Mouse (Mus musculus) embryonic facial prominence, embryonic 13.5 days (tissue): ENCODE results near the gene Plekha7. TPM values are rescaled to one million over a fixed set of nuclear protein-coding genes. Genes with fewer than 3 reads are reported as not detected.

Experiments used
- ATAC-seq: fragments of 200-750 bp; cut with Nextera tagmentation; 2 replicates; pipeline ENCODE4 v1.8.0; 2017; ENCODE audit warnings: low read depth; ENCODE audit not compliant: insufficient number of reproducible peaks, insufficient read depth, low FRiP score, low TSS enrichment
- H3K27ac ChIP-seq: fragments of 300-500 bp; sonication (generic); 2 replicates; pipeline ENCODE4 v1.5.1; 2015; ENCODE audit warnings: moderate library complexity, mild to moderate bottlenecking, inconsistent platforms
- H3K27me3 ChIP-seq: fragments of 300-500 bp; sonication (generic); 2 replicates; pipeline ENCODE4 v1.6.1; 2015; ENCODE audit warnings: mild to moderate bottlenecking, inconsistent platforms
- H3K36me3 ChIP-seq: fragments of 300-500 bp; sonication (generic); 2 replicates; pipeline ENCODE4 v1.6.1; 2015; ENCODE audit warnings: mild to moderate bottlenecking, inconsistent platforms
- H3K4me1 ChIP-seq: fragments of 300-500 bp; sonication (generic); 2 replicates; pipeline ENCODE4 v1.6.1; 2015; ENCODE audit warnings: inconsistent platforms
- H3K4me2 ChIP-seq: fragments of 300-500 bp; sonication (generic); 2 replicates; pipeline ENCODE4 v1.6.1; 2015; ENCODE audit warnings: moderate library complexity, mild to moderate bottlenecking, inconsistent platforms
- H3K4me3 ChIP-seq: fragments of 300-500 bp; sonication (generic); 2 replicates; pipeline ENCODE4 v1.5.1; 2015; ENCODE audit warnings: mild to moderate bottlenecking, inconsistent platforms
- H3K9ac ChIP-seq: fragments of 300-500 bp; sonication (generic); 2 replicates; pipeline ENCODE4 v1.6.1; 2015; ENCODE audit warnings: mild to moderate bottlenecking, inconsistent platforms
- H3K9me3 ChIP-seq: fragments of 300-500 bp; sonication (generic); 2 replicates; pipeline ENCODE4 v1.6.1; 2016; ENCODE audit warnings: inconsistent platforms
- WGBS: fragments of 180-500 bp; shearing (Covaris S2); methylation state at CpG from one replicate; pipeline ENCODE4 v1.1.7; 2015; ENCODE audit warnings: mixed read lengths; 5-methylcytosine and 5-hydroxymethylcytosine counted together
- polyA plus RNA-seq: library from polyadenylated mRNA; unstranded; fragments of >200 nt; fragmentation: Nextera tagmentation; extraction: Ambion mirVana; gene quantifications from 2 replicates; pipeline ENCODE4 v1.2.1, GENCODE M21; 2015

The Plekha7 gene
- polyA plus RNA-seq, 1 experiment from 2014 or later: 10.9 TPM

- Histone ChIP-seq H3K4me2 (no peak overlapping the region), H3K36me3 (no peaks in the 10 kb centered on the region), H3K27ac (no peak overlapping the region), H3K9me3 (no peaks in the 10 kb centered on the region), H3K4me1 (peaks cover 22% of the 10 kb centered on the region), H3K4me3 (no peak overlapping the region), H3K27me3 (peaks cover 9% of the 10 kb centered on the region), H3K9ac (no peak overlapping the region)
- WGBS: 64% methylated on average over 11 of the region's 11 CpGs
- ATAC-seq: no peak
These were observed 77.2 kb downstream of the Plekha7 start for GRCm38 (mm10) chr7:116230811-116231609.

GRCm38 (mm10) chr7:116226877-116227282 is 81.3 kb downstream of the Plekha7 start:
- Histone ChIP-seq H3K4me3 (no peak overlapping the region), H3K36me3 (no peaks in the 10 kb centered on the region), H3K4me2 (no peak overlapping the region), H3K27ac (no peak overlapping the region), H3K9me3 (no peaks in the 10 kb centered on the region), H3K4me1 (peaks cover 26% of the 10 kb centered on the region), H3K27me3 (no peaks in the 10 kb centered on the region), H3K9ac (no peak overlapping the region)
- WGBS: 69% methylated on average over 7 of the region's 7 CpGs
- ATAC-seq: no peak

- H3K4me3 ChIP-seq: no peak overlapping the region
- H3K9ac ChIP-seq: no peak overlapping the region
- H3K27ac ChIP-seq: no peak overlapping the region
- no peaks in the 10 kb centered on the region for H3K27me3 ChIP-seq
- WGBS: 80% methylated on average over 6 of the region's 6 CpGs
- no peak overlapping the region for H3K4me2 ChIP-seq
- H3K4me1 ChIP-seq: peaks cover 30% of the 10 kb centered on the region
- H3K9me3 ChIP-seq: no peaks in the 10 kb centered on the region
- no peaks in the 10 kb centered on the region for H3K36me3 ChIP-seq
- no peak for ATAC-seq
These were observed 81.9 kb downstream of the Plekha7 start for GRCm38 (mm10) chr7:116226316-116226715.

- H3K36me3 ChIP-seq: no peaks in the 10 kb centered on the region
- H3K9ac ChIP-seq: no peak overlapping the region
- H3K27ac ChIP-seq: no peak overlapping the region
- ATAC-seq: no peak
- H3K4me2 ChIP-seq: no peak overlapping the region
- H3K9me3 ChIP-seq: no peaks in the 10 kb centered on the region
- 72% methylated on average over 2 of the region's 2 CpGs for WGBS
- no peak overlapping the region for H3K4me3 ChIP-seq
- H3K27me3 ChIP-seq: no peaks in the 10 kb centered on the region
- H3K4me1 ChIP-seq: peaks cover 29% of the 10 kb centered on the region
These were observed 83.6 kb downstream of the Plekha7 start for GRCm38 (mm10) chr7:116224543-116224942.

- no peaks in the 10 kb centered on the region for H3K9me3 ChIP-seq
- ATAC-seq: no peak
- no peaks in the 10 kb centered on the region for H3K27me3 ChIP-seq
- WGBS: 47% methylated on average over 14 of the region's 14 CpGs
- H3K4me1 ChIP-seq: peaks cover 29% of the 10 kb centered on the region
- H3K4me2 ChIP-seq: no peak overlapping the region
- no peak overlapping the region for H3K9ac ChIP-seq
- H3K36me3 ChIP-seq: no peaks in the 10 kb centered on the region
- H3K4me3 ChIP-seq: no peak overlapping the region
- no peak overlapping the region for H3K27ac ChIP-seq
These were observed 85.0 kb downstream of the Plekha7 start for GRCm38 (mm10) chr7:116223010-116223783.

GRCm38 (mm10) chr7:116222288-116223009 is 85.7 kb downstream of the Plekha7 start:
- no peak overlapping the region for H3K4me3 ChIP-seq
- no peaks in the 10 kb centered on the region for H3K27me3 ChIP-seq
- H3K4me2 ChIP-seq: no peak overlapping the region
- peak; percentile 71; the same call in 1 of the 2 replicates for ATAC-seq
- 52% methylated on average over 8 of the region's 8 CpGs for WGBS
- H3K4me1 ChIP-seq: peaks cover 29% of the 10 kb centered on the region
- no peak overlapping the region for H3K27ac ChIP-seq
- H3K9me3 ChIP-seq: no peaks in the 10 kb centered on the region
- H3K36me3 ChIP-seq: no peaks in the 10 kb centered on the region
- no peak overlapping the region for H3K9ac ChIP-seq

- Histone ChIP-seq H3K4me3 (no peak overlapping the region), H3K9me3 (no peaks in the 10 kb centered on the region), H3K4me1 (peaks cover 25% of the 10 kb centered on the region), H3K4me2 (no peak overlapping the region), H3K36me3 (no peaks in the 10 kb centered on the region), H3K9ac (no peak overlapping the region), H3K27ac (no peak overlapping the region), H3K27me3 (no peaks in the 10 kb centered on the region)
- no peak for ATAC-seq
- 55% methylated on average over 7 of the region's 7 CpGs for WGBS
These were observed 86.3 kb downstream of the Plekha7 start for GRCm38 (mm10) chr7:116221883-116222282.

GRCm38 (mm10) chr7:116220103-116220707 is 88.0 kb downstream of the Plekha7 start:
- WGBS: 81% methylated on average over 12 of the region's 12 CpGs
- no peak for ATAC-seq
- Histone ChIP-seq H3K36me3 (no peaks in the 10 kb centered on the region), H3K27me3 (no peaks in the 10 kb centered on the region), H3K4me3 (no peak overlapping the region), H3K9me3 (no peaks in the 10 kb centered on the region), H3K4me2 (no peak overlapping the region), H3K9ac (no peak overlapping the region), H3K27ac (no peak overlapping the region), H3K4me1 (peaks cover 17% of the 10 kb centered on the region)

- no peak overlapping the region for H3K9ac ChIP-seq
- H3K4me1 ChIP-seq: peaks cover 16% of the 10 kb centered on the region
- H3K27me3 ChIP-seq: no peaks in the 10 kb centered on the region
- H3K4me2 ChIP-seq: no peak overlapping the region
- 95% methylated on average over 7 of the region's 7 CpGs for WGBS
- no peak overlapping the region for H3K27ac ChIP-seq
- no peaks in the 10 kb centered on the region for H3K9me3 ChIP-seq
- no peak for ATAC-seq
- H3K36me3 ChIP-seq: no peaks in the 10 kb centered on the region
- no peak overlapping the region for H3K4me3 ChIP-seq
These were observed 90.4 kb downstream of the Plekha7 start for GRCm38 (mm10) chr7:116217747-116218146.

GRCm38 (mm10) chr7:116211904-116212303 is 96.3 kb downstream of the Plekha7 start:
- Histone ChIP-seq H3K9me3 (no peaks in the 10 kb centered on the region), H3K27ac (no peak overlapping the region), H3K4me3 (no peak overlapping the region), H3K36me3 (no peaks in the 10 kb centered on the region), H3K4me2 (no peak overlapping the region; the same call in 1 of the 2 replicates), H3K4me1 (peaks cover 29% of the 10 kb centered on the region), H3K27me3 (no peaks in the 10 kb centered on the region; the same call in 1 of the 2 replicates), H3K9ac (0 out of 2 replicates have a peak overlapping the region, but pooled peaks have one; percentile 2)
- ATAC-seq: 0 out of 2 replicates have a peak, but pooled peaks have one; percentile 17
- 15% methylated on average over 9 of the region's 9 CpGs for WGBS
